Mouse (Mus musculus) spleen, postnatal 36 days (tissue): Measurements from ENCODE around the gene Cmtm5.

Experiments
- DNase-seq, 2 experiments: peaks; one replicate each; pipeline ENCODE4 v3.0.0; 2022; ENCODE audit warnings: low spot score in 2 of 2, mixed read lengths in 1 of 2

Gene Cmtm5

GRCm38 (mm10) chr14:54935904-54936830 lies at the start of gene Cmtm5:
Gene Cmtm5 (plus strand): TSS chr14:54936261.
- no peak for DNase-seq

- no peak for DNase-seq
Observed at GRCm38 (mm10) chr14:54892200-54892599, 43.9 kb upstream of the Cmtm5 start, which contains the start of gene Pabpn1. Gene Pabpn1 (plus strand): TSS chr14:54892500.

GRCm38 (mm10) chr14:54893651-54894181 lies 42.3 kb upstream of the Cmtm5 start:
- DNase-seq, result peak; percentile 98 to 99

GRCm38 (mm10) chr14:54894296-54895151 lies 41.5 kb upstream of the Cmtm5 start:
- peak; percentile 53 to 57 for DNase-seq

GRCm38 (mm10) chr14:54897445-54897844 lies 38.6 kb upstream of the Cmtm5 start:
- no peak for DNase-seq

GRCm38 (mm10) chr14:54900383-54900782 lies 35.7 kb upstream of the Cmtm5 start:
- DNase-seq, result peak; percentile 34 to 60

GRCm38 (mm10) chr14:54903641-54904040 lies 32.4 kb upstream of the Cmtm5 start:
- DNase-seq, result no peak

GRCm38 (mm10) chr14:54908682-54909081 lies 27.4 kb upstream of the Cmtm5 start:
- no peak for DNase-seq

GRCm38 (mm10) chr14:54912109-54912850 lies 23.8 kb upstream of the Cmtm5 start:
- no peak for DNase-seq

GRCm38 (mm10) chr14:54912886-54913285 lies 23.2 kb upstream of the Cmtm5 start, which contains the start of gene Slc22a17:
Gene Slc22a17 (minus strand): TSS chr14:54913132.
- peak; percentile 30 to 50 for DNase-seq

GRCm38 (mm10) chr14:54913343-54913742 lies 22.7 kb upstream of the Cmtm5 start:
- no peak for DNase-seq

- DNase-seq, result no peak
Observed at GRCm38 (mm10) chr14:54920076-54920685, 15.9 kb upstream of the Cmtm5 start.

GRCm38 (mm10) chr14:54924641-54925348 lies 11.3 kb upstream of the Cmtm5 start:
- DNase-seq, result no peak

GRCm38 (mm10) chr14:54925349-54926342 lies 10.4 kb upstream of the Cmtm5 start, which contains the start of gene Efs:
Gene Efs (minus strand): TSS chr14:54926126.
- DNase-seq, result no peak

- no peak for DNase-seq
Observed at GRCm38 (mm10) chr14:54926401-54927158, 9.5 kb upstream of the Cmtm5 start.

- no peak for DNase-seq
Observed at GRCm38 (mm10) chr14:54927296-54927695, 8.8 kb upstream of the Cmtm5 start.

- DNase-seq, result no peak
Observed at GRCm38 (mm10) chr14:54929801-54930200, 6.3 kb upstream of the Cmtm5 start.

GRCm38 (mm10) chr14:54930431-54930830 lies 5.6 kb upstream of the Cmtm5 start:
- no peak for DNase-seq
